Mouse (Mus musculus): ENCODE measurements at regions not wholly inside any gene's neighbourhood (a gene's known extent, or its start where the extent isn't known, plus 50 kb on each side); places are given as distances from the start of the nearest gene placed in this dataset.

GRCm38 (mm10) chr3:134648727-134649445 is 179.9 kb upstream of the Tacr3 start:
- Histone ChIP-seq H3K27ac (ENCODE audit: low read length) (no peak overlapping the region), H3K4me2 (ENCODE audit: low read depth, low read length) (no peak overlapping the region), H3K4me1 (ENCODE audit: control insufficient read depth, insufficient read depth, low read length) (no peaks in the 10 kb centered on the region), H3K9ac (ENCODE audit: low read length) (no peak overlapping the region), H3K9me3 (replicated peaks; ENCODE audit: control insufficient read depth, low read length) (0 out of 2 replicates have a peak, but pooled peaks cover 2% of the 10 kb centered on the region), H3K27me3 (ENCODE audit: control insufficient read depth, insufficient read depth, low read length) (no peaks in the 10 kb centered on the region), H3K36me3 (ENCODE audit: control insufficient read depth, insufficient read depth) (no peaks in the 10 kb centered on the region), H3K4me3 (ENCODE audit: low read length) (no peak overlapping the region)
- no peak for ATAC-seq (replicated peaks; ENCODE audit: extremely low read depth, insufficient read depth, low FRiP score)
- WGBS, result 46% methylated on average over 3 of the region's 3 CpGs

- Histone ChIP-seq H3K9ac (ENCODE audit: low read length) (no peak overlapping the region), H3K9me3 (replicated peaks; ENCODE audit: control insufficient read depth, low read length) (no peaks in the 10 kb centered on the region), H3K27me3 (ENCODE audit: control insufficient read depth, insufficient read depth, low read length) (no peaks in the 10 kb centered on the region), H3K36me3 (ENCODE audit: control insufficient read depth, insufficient read depth) (no peaks in the 10 kb centered on the region), H3K4me2 (ENCODE audit: low read depth, low read length) (no peak overlapping the region), H3K4me3 (ENCODE audit: low read length) (no peak overlapping the region), H3K4me1 (ENCODE audit: control insufficient read depth, insufficient read depth, low read length) (no peaks in the 10 kb centered on the region), H3K27ac (ENCODE audit: low read length) (no peak overlapping the region)
- WGBS, result 31% methylated on average over 4 of the region's 4 CpGs
- ATAC-seq (replicated peaks; ENCODE audit: extremely low read depth, insufficient read depth, low FRiP score), result no peak
Measured at GRCm38 (mm10) chr3:134654051-134654450, 174.8 kb upstream of the Tacr3 start.

GRCm38 (mm10) chr3:134694893-134695292 is 133.9 kb upstream of the Tacr3 start:
- H3K27me3 ChIP-seq (ENCODE audit: control insufficient read depth, insufficient read depth, low read length), result no peaks in the 10 kb centered on the region
- 88% methylated on average over 2 of the region's 2 CpGs for WGBS
- H3K9ac ChIP-seq (ENCODE audit: low read length), result no peak overlapping the region
- H3K27ac ChIP-seq (ENCODE audit: low read length), result no peak overlapping the region
- no peaks in the 10 kb centered on the region for H3K9me3 ChIP-seq (replicated peaks; ENCODE audit: control insufficient read depth, low read length)
- no peak for ATAC-seq (replicated peaks; ENCODE audit: extremely low read depth, insufficient read depth, low FRiP score)
- H3K4me3 ChIP-seq (ENCODE audit: low read length), result no peak overlapping the region
- no peaks in the 10 kb centered on the region for H3K4me1 ChIP-seq (ENCODE audit: control insufficient read depth, insufficient read depth, low read length)
- H3K4me2 ChIP-seq (ENCODE audit: low read depth, low read length), result no peak overlapping the region
- H3K36me3 ChIP-seq (ENCODE audit: control insufficient read depth, insufficient read depth), result no peaks in the 10 kb centered on the region

- WGBS, result 29% methylated on average over 2 of the region's 2 CpGs
- no peak overlapping the region for H3K27ac ChIP-seq (ENCODE audit: low read length)
- no peaks in the 10 kb centered on the region for H3K4me1 ChIP-seq (ENCODE audit: control insufficient read depth, insufficient read depth, low read length)
- ATAC-seq (replicated peaks; ENCODE audit: extremely low read depth, insufficient read depth, low FRiP score), result no peak
- no peak overlapping the region for H3K9ac ChIP-seq (ENCODE audit: low read length)
- no peak overlapping the region for H3K4me2 ChIP-seq (ENCODE audit: low read depth, low read length)
- no peaks in the 10 kb centered on the region for H3K36me3 ChIP-seq (ENCODE audit: control insufficient read depth, insufficient read depth)
- no peaks in the 10 kb centered on the region for H3K9me3 ChIP-seq (replicated peaks; ENCODE audit: control insufficient read depth, low read length)
- H3K27me3 ChIP-seq (ENCODE audit: control insufficient read depth, insufficient read depth, low read length), result no peaks in the 10 kb centered on the region
- H3K4me3 ChIP-seq (ENCODE audit: low read length), result no peak overlapping the region
Measured at GRCm38 (mm10) chr3:134718620-134719019, 110.2 kb upstream of the Tacr3 start.

GRCm38 (mm10) chr3:134735684-134736083 is 93.1 kb upstream of the Tacr3 start:
- no peaks in the 10 kb centered on the region for H3K4me1 ChIP-seq (ENCODE audit: control insufficient read depth, insufficient read depth, low read length)
- H3K36me3 ChIP-seq (ENCODE audit: control insufficient read depth, insufficient read depth), result no peaks in the 10 kb centered on the region
- H3K27ac ChIP-seq (ENCODE audit: low read length), result no peak overlapping the region
- H3K9ac ChIP-seq (ENCODE audit: low read length), result no peak overlapping the region
- WGBS, result 50% methylated on average over 1 of the region's 1 CpGs
- no peak overlapping the region for H3K4me2 ChIP-seq (ENCODE audit: low read depth, low read length)
- H3K27me3 ChIP-seq (ENCODE audit: control insufficient read depth, insufficient read depth, low read length), result no peaks in the 10 kb centered on the region
- H3K9me3 ChIP-seq (replicated peaks; ENCODE audit: control insufficient read depth, low read length), result no peaks in the 10 kb centered on the region
- no peak overlapping the region for H3K4me3 ChIP-seq (ENCODE audit: low read length)
- no peak for ATAC-seq (replicated peaks; ENCODE audit: extremely low read depth, insufficient read depth, low FRiP score)

GRCm38 (mm10) chr3:134761108-134761507 is 67.7 kb upstream of the Tacr3 start:
- no peak overlapping the region for H3K4me2 ChIP-seq (ENCODE audit: low read depth, low read length)
- no peaks in the 10 kb centered on the region for H3K27me3 ChIP-seq (ENCODE audit: control insufficient read depth, insufficient read depth, low read length)
- H3K4me3 ChIP-seq (ENCODE audit: low read length), result no peak overlapping the region
- ATAC-seq (replicated peaks; ENCODE audit: extremely low read depth, insufficient read depth, low FRiP score), result no peak
- no peak overlapping the region for H3K27ac ChIP-seq (ENCODE audit: low read length)
- no peak overlapping the region for H3K9ac ChIP-seq (ENCODE audit: low read length)
- WGBS, result 94% methylated on average over 1 of the region's 1 CpGs
- no peaks in the 10 kb centered on the region for H3K4me1 ChIP-seq (ENCODE audit: control insufficient read depth, insufficient read depth, low read length)
- no peaks in the 10 kb centered on the region for H3K9me3 ChIP-seq (replicated peaks; ENCODE audit: control insufficient read depth, low read length)
- no peaks in the 10 kb centered on the region for H3K36me3 ChIP-seq (ENCODE audit: control insufficient read depth, insufficient read depth)

GRCm38 (mm10) chr3:134763264-134763936 is 65.4 kb upstream of the Tacr3 start:
- ATAC-seq (replicated peaks; ENCODE audit: extremely low read depth, insufficient read depth, low FRiP score), result no peak
- 61% methylated on average over 4 of the region's 4 CpGs for WGBS

More at GRCm38 (mm10) chr3:134763264-134763936, 65.4 kb upstream of the Tacr3 start:
- Histone ChIP-seq H3K9me3 (replicated peaks; ENCODE audit: control insufficient read depth, low read length) (no peaks in the 10 kb centered on the region), H3K4me3 (ENCODE audit: low read length) (no peak overlapping the region), H3K27me3 (ENCODE audit: control insufficient read depth, insufficient read depth, low read length) (no peaks in the 10 kb centered on the region), H3K36me3 (ENCODE audit: control insufficient read depth, insufficient read depth) (no peaks in the 10 kb centered on the region), H3K4me2 (ENCODE audit: low read depth, low read length) (no peak overlapping the region), H3K9ac (ENCODE audit: low read length) (no peak overlapping the region), H3K27ac (ENCODE audit: low read length) (no peak overlapping the region), H3K4me1 (ENCODE audit: control insufficient read depth, insufficient read depth, low read length) (no peaks in the 10 kb centered on the region)

Measured in heart, embryonic 16.5 days (tissue).